Mouse (Mus musculus) heart, postnatal 0 days (tissue): ENCODE data around the gene Ikzf2. TPM values are rescaled to one million over a fixed set of nuclear protein-coding genes. Genes with fewer than 3 reads are reported as not detected.
A peak's percentile ranks its signal among the peaks of the same experiment; 100 is the strongest.

Experiments used
- ATAC-seq: fragments of 200-750 bp; cut with Nextera tagmentation; 2 replicates; pipeline ENCODE4 v1.8.0; 2017; ENCODE audit warnings: low read depth, moderate number of reproducible peaks, moderate library complexity; ENCODE audit not compliant: insufficient read depth
- DNase-seq: peaks from one replicate; pipeline ENCODE4 v3.0.0-alpha.2; 2016; ENCODE audit warnings: low spot score
- H3K27ac ChIP-seq: fragments of 300-500 bp; sonication (generic); 2 replicates; pipeline ENCODE4 v1.5.1; 2014; ENCODE audit warnings: low read depth, mild to moderate bottlenecking
- H3K27me3 ChIP-seq: fragments of 300-500 bp; sonication (generic); 2 replicates; pipeline ENCODE4 v1.6.1; 2014; ENCODE audit warnings: low read length, mixed read lengths; ENCODE audit not compliant: control insufficient read depth, insufficient read depth
- H3K36me3 ChIP-seq: fragments of 300-500 bp; sonication (generic); replicated peaks from 2 replicates; pipeline ENCODE4 v1.6.1; 2014; ENCODE audit warnings: low read length, mixed read lengths; ENCODE audit not compliant: control insufficient read depth, insufficient read depth
- H3K4me1 ChIP-seq: fragments of 300-500 bp; sonication (generic); 2 replicates; pipeline ENCODE4 v1.6.1; 2014; ENCODE audit warnings: antibody characterized with exemption; ENCODE audit not compliant: control insufficient read depth, insufficient read depth
- H3K4me2 ChIP-seq: fragments of 300-500 bp; sonication (generic); 2 replicates; pipeline ENCODE4 v1.6.1; 2014; ENCODE audit warnings: low read depth, mild to moderate bottlenecking, low read length, moderate library complexity
- H3K4me3 ChIP-seq: fragments of 300-500 bp; sonication (generic); 2 replicates; pipeline ENCODE4 v1.5.1; 2014; ENCODE audit warnings: low read depth, low read length
- H3K9ac ChIP-seq: fragments of 300-500 bp; sonication (generic); replicated peaks from 2 replicates; pipeline ENCODE4 v1.6.1; 2014; ENCODE audit warnings: low read depth, low read length, mixed read lengths
- H3K9me3 ChIP-seq: fragments of 300-500 bp; sonication (generic); replicated peaks from 2 replicates; pipeline ENCODE4 v1.6.1; 2016; ENCODE audit warnings: low read length; ENCODE audit not compliant: control insufficient read depth
- CTCF ChIP-seq: IDR thresholded peaks from 2 replicates; pipeline ENCODE4 v1.5.1; 2016; ENCODE audit warnings: antibody characterized with exemption, control low read depth, low read depth
- EP300 ChIP-seq: IDR thresholded peaks from 2 replicates; pipeline ENCODE4 v1.6.1; 2016; ENCODE audit warnings: antibody characterized with exemption, low read depth
- WGBS: fragments of 180-500 bp; shearing (Covaris S2); extraction: QIAGEN DNeasy Blood & Tissue Kit; methylation state at CpG from one replicate; pipeline ENCODE4 v1.1.7; 2014; 5-methylcytosine and 5-hydroxymethylcytosine counted together
- polyA plus RNA-seq: library from polyadenylated mRNA; unstranded; fragments of >200 nt; fragmentation: Nextera tagmentation; extraction: Ambion mirVana; gene quantifications from 2 replicates; pipeline ENCODE4 v1.2.1, GENCODE M21; 2015
- total RNA-seq: library from RNA; depleted of rRNA; stranded (reverse); fragments of >200 nt; gene quantifications from 2 replicates; pipeline ENCODE4 v1.2.3, GENCODE M21; 2014; ENCODE audit warnings: low replicate concordance

The Ikzf2 gene
- total and polyA plus RNA-seq, 2 experiments from 2014 or later, result 1.7 to 4.7 TPM

DNA sequence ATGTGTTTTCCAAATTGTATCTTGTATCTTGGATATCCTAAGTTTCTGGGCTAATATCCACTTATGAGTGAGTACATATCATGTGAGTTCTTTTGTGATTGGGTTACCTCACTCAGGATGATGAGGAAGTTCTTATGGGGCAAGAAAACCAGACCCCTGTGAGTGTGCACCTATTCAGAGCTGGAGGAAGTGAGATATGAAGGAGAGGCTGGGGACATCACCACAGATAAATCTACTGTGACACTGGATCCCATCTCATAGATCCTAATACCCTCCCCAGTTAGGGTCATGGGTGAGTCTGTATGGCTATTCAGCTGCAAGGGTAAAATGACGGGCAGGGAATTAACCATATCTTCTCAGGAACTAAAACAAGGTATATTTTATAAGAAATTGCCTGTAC, 80.2 kb downstream of the Ikzf2 start:
- no peak for TF ChIP-seq CTCF
- TF ChIP-seq EP300, result no peak
- Histone ChIP-seq H3K27me3 (no peaks in the 10 kb centered on the region), H3K4me3 (no peak overlapping the region), H3K9me3 (no peaks in the 10 kb centered on the region; the same call in 1 of the 2 replicates), H3K9ac (no peak overlapping the region), H3K4me1 (peaks cover 11% of the 10 kb centered on the region), H3K27ac (no peak overlapping the region), H3K4me2 (no peak overlapping the region), H3K36me3 (no peaks in the 10 kb centered on the region)
- ATAC-seq (no peak), DNase-seq (no peak)
- 94% methylated on average over 1 of the region's 1 CpGs for WGBS

DNA sequence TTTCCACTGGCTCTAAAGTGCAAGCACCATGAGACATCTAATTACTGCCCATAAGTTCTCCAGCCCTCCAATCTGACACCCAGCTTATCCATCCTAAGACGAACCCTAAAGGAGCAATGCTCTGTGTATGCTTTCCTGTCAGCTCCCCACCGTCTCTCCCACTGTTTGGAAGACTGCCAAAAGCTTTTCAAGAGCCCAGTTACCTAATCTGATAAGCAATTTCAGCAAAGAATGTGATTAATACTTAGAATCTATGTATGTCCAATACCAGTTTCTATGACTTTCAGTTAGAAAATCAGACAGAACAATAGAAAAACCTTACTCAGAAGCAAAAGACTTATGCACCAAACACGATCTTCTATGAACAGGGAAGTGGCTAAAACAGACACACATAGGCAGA, 82.8 kb downstream of the Ikzf2 start:
- no peaks in the 10 kb centered on the region for H3K9me3 ChIP-seq
- H3K9ac ChIP-seq, result no peak overlapping the region
- DNase-seq (no peak), ATAC-seq (no peak)
- no peak overlapping the region for H3K4me3 ChIP-seq
- H3K27me3 ChIP-seq, result no peaks in the 10 kb centered on the region
- no peak overlapping the region for H3K4me2 ChIP-seq
- H3K4me1 ChIP-seq, result no peaks in the 10 kb centered on the region
- no peak overlapping the region for H3K27ac ChIP-seq
- TF ChIP-seq CTCF, result no peak
- no peak for TF ChIP-seq EP300
- WGBS, result 18% methylated on average over 3 of the region's 3 CpGs
- H3K36me3 ChIP-seq, result no peaks in the 10 kb centered on the region

DNA sequence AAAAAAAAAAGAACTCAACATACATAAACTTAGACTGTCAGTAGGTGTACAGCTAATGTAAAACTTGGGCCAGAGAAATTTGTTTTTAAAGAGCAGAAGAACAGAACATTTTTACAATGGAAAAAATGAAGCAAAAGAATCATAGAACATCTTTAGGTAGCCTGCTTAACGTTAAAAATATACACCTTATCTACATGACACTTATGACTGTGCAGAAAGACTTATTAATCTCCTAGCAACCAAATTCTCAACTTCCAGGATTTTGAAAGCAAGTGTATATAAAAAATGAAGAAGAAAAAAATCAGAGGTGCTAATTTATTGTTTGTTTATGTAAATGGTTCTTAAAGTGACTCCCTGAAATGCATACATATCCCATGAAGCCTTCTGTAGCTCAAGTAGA, 86.1 kb downstream of the Ikzf2 start:
- no peaks in the 10 kb centered on the region for H3K4me1 ChIP-seq
- H3K36me3 ChIP-seq, result no peaks in the 10 kb centered on the region
- H3K9me3 ChIP-seq, result no peaks in the 10 kb centered on the region
- TF ChIP-seq EP300, result no peak
- TF ChIP-seq CTCF, result no peak
- no peak overlapping the region for H3K4me2 ChIP-seq
- DNase-seq (no peak), ATAC-seq (no peak)
- 21% methylated on average over 1 of the region's 1 CpGs for WGBS
- no peak overlapping the region for H3K4me3 ChIP-seq
- H3K27me3 ChIP-seq, result no peaks in the 10 kb centered on the region
- no peak overlapping the region for H3K27ac ChIP-seq
- no peak overlapping the region for H3K9ac ChIP-seq

DNA sequence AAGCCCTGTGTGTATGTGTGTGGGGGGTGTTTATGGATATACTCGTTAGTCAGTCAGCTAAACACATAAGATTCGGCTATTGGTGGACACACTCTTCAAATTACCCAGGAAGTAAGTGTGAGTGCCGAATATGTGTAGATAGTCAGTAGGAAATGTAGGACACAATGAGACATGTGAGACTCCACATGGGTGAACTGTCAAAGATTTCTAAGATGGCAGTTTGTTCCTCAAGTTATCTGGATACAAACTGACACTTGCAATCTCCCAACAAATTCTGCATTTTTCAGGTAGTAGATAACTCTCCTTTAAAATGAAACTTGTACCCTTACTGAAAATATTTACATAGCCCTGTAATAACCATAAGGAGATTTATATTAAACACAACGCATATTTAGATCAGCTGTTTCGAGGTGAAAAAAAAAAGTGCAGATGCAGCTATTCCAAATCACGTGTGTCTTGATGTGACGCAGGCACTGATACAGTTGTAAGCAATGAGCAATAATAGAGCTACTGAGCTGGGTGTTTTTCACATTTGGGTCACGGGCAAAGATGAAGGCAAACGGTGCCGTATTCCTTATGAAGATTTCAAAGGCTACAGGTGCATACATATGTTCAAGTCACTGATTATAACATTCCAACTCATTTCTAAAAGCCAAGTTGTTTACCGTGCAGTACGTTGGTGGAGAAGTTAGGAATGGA, 87.8 kb downstream of the Ikzf2 start:
- no peaks in the 10 kb centered on the region for H3K36me3 ChIP-seq
- TF ChIP-seq CTCF (no peak), EP300 (no peak)
- 86% methylated on average over 12 of the region's 12 CpGs for WGBS
- no peak overlapping the region for H3K9ac ChIP-seq
- H3K4me1 ChIP-seq, result no peaks in the 10 kb centered on the region
- ATAC-seq (no peak), DNase-seq (no peak)
- H3K9me3 ChIP-seq, result no peaks in the 10 kb centered on the region
- no peak overlapping the region for H3K4me3 ChIP-seq
- H3K4me2 ChIP-seq, result no peak overlapping the region
- no peak overlapping the region for H3K27ac ChIP-seq
- H3K27me3 ChIP-seq, result no peaks in the 10 kb centered on the region

DNA sequence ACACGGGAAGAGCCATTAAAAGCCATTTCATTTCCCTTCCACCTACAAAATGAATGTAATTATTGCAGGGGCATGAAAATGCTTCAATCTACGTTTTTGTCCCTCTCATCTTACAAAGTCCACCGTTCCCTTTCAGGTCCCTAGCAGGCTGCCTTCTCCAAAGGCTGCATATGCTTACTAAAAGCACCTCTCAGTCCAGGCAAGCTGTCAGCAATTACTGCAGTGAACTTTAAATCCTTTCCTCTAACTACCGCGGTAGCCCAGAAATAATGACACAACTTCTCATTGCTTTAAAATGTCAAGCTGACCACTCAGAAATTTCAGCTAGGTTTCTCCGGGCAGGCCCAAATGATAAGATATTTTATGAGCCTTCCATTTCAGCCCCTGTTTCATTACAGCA, 95.2 kb downstream of the Ikzf2 start:
- DNase-seq (no peak), ATAC-seq (no peak)
- H3K27me3 ChIP-seq, result no peaks in the 10 kb centered on the region
- H3K27ac ChIP-seq, result no peak overlapping the region
- 51% methylated on average over 6 of the region's 6 CpGs for WGBS
- H3K4me1 ChIP-seq, result peaks cover 5% of the 10 kb centered on the region; the same call in 1 of the 2 replicates
- peak overlapping the region; percentile 41 for H3K4me2 ChIP-seq
- H3K36me3 ChIP-seq, result no peaks in the 10 kb centered on the region
- H3K4me3 ChIP-seq, result no peak overlapping the region
- no peak for TF ChIP-seq CTCF
- TF ChIP-seq EP300, result no peak
- H3K9ac ChIP-seq, result no peak overlapping the region
- no peaks in the 10 kb centered on the region for H3K9me3 ChIP-seq

DNA sequence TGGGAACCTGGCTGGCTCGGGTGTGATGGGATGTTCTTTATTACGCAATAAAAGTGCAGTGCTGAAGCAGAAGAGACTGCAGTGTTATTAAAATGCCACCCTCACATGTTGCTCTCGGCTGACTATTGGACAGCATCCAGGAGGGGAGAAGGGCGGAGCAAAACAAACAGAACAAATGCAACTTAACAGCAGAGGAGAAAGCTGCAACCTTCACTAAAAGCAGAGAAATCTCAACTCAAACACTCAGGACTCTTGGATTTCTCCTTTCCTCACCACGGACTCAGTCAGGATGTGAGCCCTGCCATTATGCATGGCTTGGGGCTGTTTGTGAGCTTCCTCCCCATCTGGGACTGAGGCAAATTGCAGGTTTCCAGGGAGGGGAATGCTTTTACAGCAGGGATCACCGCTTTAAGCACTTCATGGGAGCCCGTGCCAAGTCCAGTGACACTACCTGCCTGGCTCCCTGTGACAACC, 95.7 kb downstream of the Ikzf2 start:
- Histone ChIP-seq H3K4me1 (peaks cover 5% of the 10 kb centered on the region; the same call in 1 of the 2 replicates), H3K4me2 (peak overlapping the region; percentile 41), H3K36me3 (no peaks in the 10 kb centered on the region), H3K4me3 (no peak overlapping the region), H3K27me3 (no peaks in the 10 kb centered on the region), H3K27ac (no peak overlapping the region), H3K9me3 (no peaks in the 10 kb centered on the region), H3K9ac (peak overlapping the region; percentile 33; the same call in 1 of the 2 replicates)
- 28% methylated on average over 7 of the region's 7 CpGs for WGBS
- peak; percentile 26 for DNase-seq
- 0 out of 2 replicates have a peak, but pooled peaks have one; percentile 14 for ATAC-seq
- TF ChIP-seq CTCF (no peak), EP300 (no peak)
